Mouse (Mus musculus) frontal cortex, postnatal 10 days (tissue): ENCODE data around the gene Ltbp4.

Experiments used
- DNase-seq, 2 experiments: peaks; one replicate each; pipeline ENCODE4 v3.0.0; 2022; ENCODE audit warnings: low spot score in 2 of 2, mixed read lengths in 1 of 2

Ltbp4 gene

GRCm38 (mm10) chr7:27298816-27299215, 38.7 kb downstream of the Ltbp4 start:
- no peak for DNase-seq

- DNase-seq, result no peak
These were observed 39.4 kb downstream of the Ltbp4 start for GRCm38 (mm10) chr7:27298033-27298610.

GRCm38 (mm10) chr7:27296518-27296917, 41.0 kb downstream of the Ltbp4 start:
- DNase-seq, result no peak

GRCm38 (mm10) chr7:27295956-27296355, 41.5 kb downstream of the Ltbp4 start:
- DNase-seq, result no peak

- no peak for DNase-seq
These were observed 45.6 kb downstream of the Ltbp4 start for GRCm38 (mm10) chr7:27291795-27292466.

GRCm38 (mm10) chr7:27290555-27290954, 46.9 kb downstream of the Ltbp4 start:
- no peak for DNase-seq

GRCm38 (mm10) chr7:27288732-27289131, 48.8 kb downstream of the Ltbp4 start:
- no peak for DNase-seq

GRCm38 (mm10) chr7:27285698-27286066, 51.8 kb downstream of the Ltbp4 start:
- DNase-seq, result peak; percentile 60 to 68

GRCm38 (mm10) chr7:27284865-27285697, 52.4 kb downstream of the Ltbp4 start:
- no peak for DNase-seq

GRCm38 (mm10) chr7:27282225-27282624, 55.3 kb downstream of the Ltbp4 start:
- DNase-seq, result no peak

GRCm38 (mm10) chr7:27281717-27282116, 55.8 kb downstream of the Ltbp4 start:
- no peak for DNase-seq

- no peak for DNase-seq
These were observed 60.3 kb downstream of the Ltbp4 start for GRCm38 (mm10) chr7:27277191-27277590.

- DNase-seq, result no peak
These were observed 61.5 kb downstream of the Ltbp4 start for GRCm38 (mm10) chr7:27276021-27276420.

- DNase-seq, result no peak
These were observed 62.6 kb downstream of the Ltbp4 start for GRCm38 (mm10) chr7:27274916-27275315.

- DNase-seq, result no peak
These were observed 63.6 kb downstream of the Ltbp4 start for GRCm38 (mm10) chr7:27273739-27274351.

GRCm38 (mm10) chr7:27271423-27271822, 66.1 kb downstream of the Ltbp4 start:
- no peak for DNase-seq

- DNase-seq, result peak; percentile 69 to 82
These were observed 70.9 kb downstream of the Ltbp4 start for GRCm38 (mm10) chr7:27266515-27267128.

- no peak for DNase-seq
These were observed 72.7 kb downstream of the Ltbp4 start for GRCm38 (mm10) chr7:27264761-27265160.

- DNase-seq, result no peak
These were observed 75.6 kb downstream of the Ltbp4 start for GRCm38 (mm10) chr7:27261888-27262287.

GRCm38 (mm10) chr7:27260856-27261255, 76.6 kb downstream of the Ltbp4 start:
- DNase-seq, result peak in 1 of 2 experiments; percentile 49

GRCm38 (mm10) chr7:27259771-27260170, 77.7 kb downstream of the Ltbp4 start:
- DNase-seq, result peak in 1 of 2 experiments; percentile 38

GRCm38 (mm10) chr7:27259271-27259721, 78.2 kb downstream of the Ltbp4 start:
- peak in 1 of 2 experiments; percentile 56 for DNase-seq
